Mouse (Mus musculus): ENCODE measurements around the gene Pkd2l1. TPM values are rescaled to one million over a fixed set of nuclear protein-coding genes. Genes with fewer than 3 reads are reported as not detected.

Pkd2l1 gene
- polyA plus RNA-seq (2015; fragmentation: Nextera tagmentation; extraction: Ambion mirVana): not detected in 2 replicates

- H3K4me1 ChIP-seq (replicated peaks; ENCODE audit: control insufficient read depth, insufficient read depth, low read length): no peaks in the 10 kb centered on the region
- no peaks in the 10 kb centered on the region for H3K9me3 ChIP-seq (ENCODE audit: control insufficient read depth, low read length)
- no peaks in the 10 kb centered on the region for H3K36me3 ChIP-seq (ENCODE audit: control insufficient read depth, insufficient read depth)
- no peak for ATAC-seq
- WGBS: 47% methylated on average over 3 of the region's 3 CpGs
- no peak within 1 kb of the TSS for H3K27ac ChIP-seq (ENCODE audit: low read length)
- no peak within 1 kb of the TSS for H3K4me2 ChIP-seq (ENCODE audit: low read length)
- no peak within 1 kb of the TSS for H3K4me3 ChIP-seq (replicated peaks; ENCODE audit: low read length)
- no peak within 1 kb of the TSS for H3K9ac ChIP-seq (replicated peaks; ENCODE audit: low read depth, low read length)
- no peaks in the 10 kb centered on the region for H3K27me3 ChIP-seq (replicated peaks; ENCODE audit: control insufficient read depth, insufficient read depth, low read length)
Observed at GRCm38 (mm10) chr19:44192342-44192741, at the start of gene Pkd2l1. TSS of gene Pkd2l1 (minus strand) at chr19:44192442.

DNA sequence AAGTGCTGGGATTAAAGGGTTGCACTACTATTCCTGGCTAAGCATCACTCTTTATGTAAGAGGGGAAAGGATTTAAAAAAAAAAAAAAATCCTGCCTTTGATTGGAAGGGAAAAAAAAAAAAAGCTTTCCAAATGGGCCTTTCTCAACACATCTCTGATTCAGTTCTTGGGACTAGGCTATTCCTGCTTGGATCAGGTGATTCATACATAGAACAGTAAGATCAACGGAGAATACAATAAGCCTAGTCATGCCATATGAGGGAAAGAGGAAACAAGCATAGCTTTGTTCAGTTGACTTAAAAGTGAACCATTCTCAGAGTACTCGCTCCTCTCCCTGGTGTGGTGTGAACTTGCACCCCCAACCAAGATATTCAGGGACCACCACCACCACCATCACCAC, 46.7 kb upstream of the Pkd2l1 start:
- Histone ChIP-seq H3K4me1 (replicated peaks; ENCODE audit: control insufficient read depth, insufficient read depth, low read length) (no peaks in the 10 kb centered on the region), H3K27me3 (replicated peaks; ENCODE audit: control insufficient read depth, insufficient read depth, low read length) (no peaks in the 10 kb centered on the region), H3K27ac (ENCODE audit: low read length) (no peak overlapping the region), H3K9me3 (ENCODE audit: control insufficient read depth, low read length) (no peaks in the 10 kb centered on the region), H3K36me3 (ENCODE audit: control insufficient read depth, insufficient read depth) (no peaks in the 10 kb centered on the region), H3K4me2 (ENCODE audit: low read length) (no peak overlapping the region), H3K9ac (replicated peaks; ENCODE audit: low read depth, low read length) (no peak overlapping the region), H3K4me3 (replicated peaks; ENCODE audit: low read length) (no peak overlapping the region)
- WGBS: 66% methylated on average over 2 of the region's 2 CpGs
- no peak for ATAC-seq

GRCm38 (mm10) chr19:44237471-44238006, 45.3 kb upstream of the Pkd2l1 start:
- H3K27ac ChIP-seq (ENCODE audit: low read length): no peak overlapping the region
- ATAC-seq: no peak
- H3K36me3 ChIP-seq (ENCODE audit: control insufficient read depth, insufficient read depth): no peaks in the 10 kb centered on the region
- H3K9ac ChIP-seq (replicated peaks; ENCODE audit: low read depth, low read length): no peak overlapping the region; the same call in 1 of the 2 replicates
- no peaks in the 10 kb centered on the region for H3K4me1 ChIP-seq (replicated peaks; ENCODE audit: control insufficient read depth, insufficient read depth, low read length)
- 18% methylated on average over 19 of the region's 19 CpGs for WGBS
- H3K4me2 ChIP-seq (ENCODE audit: low read length): peak overlapping the region; percentile 50
- peak overlapping the region; percentile 31 for H3K4me3 ChIP-seq (replicated peaks; ENCODE audit: low read length)
- no peaks in the 10 kb centered on the region for H3K27me3 ChIP-seq (replicated peaks; ENCODE audit: control insufficient read depth, insufficient read depth, low read length)
- no peaks in the 10 kb centered on the region for H3K9me3 ChIP-seq (ENCODE audit: control insufficient read depth, low read length)

DNA sequence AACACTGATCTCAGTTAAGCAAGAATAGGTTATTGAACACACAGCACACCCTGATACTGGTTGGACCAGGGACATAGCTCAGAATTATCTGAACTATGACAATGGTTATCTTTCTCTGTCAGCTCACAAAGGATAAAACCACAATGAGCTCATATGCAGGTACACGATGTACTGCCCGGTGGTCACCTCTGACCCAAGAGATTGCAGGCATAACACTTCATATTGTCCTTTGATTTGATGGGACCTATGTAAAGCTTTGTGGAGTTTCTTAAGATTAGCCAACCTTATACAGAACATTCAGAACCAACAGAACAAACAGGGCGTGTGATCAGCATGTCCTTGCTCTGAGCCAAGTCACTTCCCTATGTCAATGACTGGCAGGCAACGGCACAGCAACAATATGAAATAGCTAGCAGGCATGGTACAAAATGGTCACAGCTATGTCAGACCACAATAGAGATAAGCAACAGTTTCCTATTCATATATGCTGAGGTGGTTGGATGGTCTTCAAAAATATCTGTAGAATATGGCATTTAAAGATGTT, 39.4 kb upstream of the Pkd2l1 start:
- Histone ChIP-seq H3K4me2 (ENCODE audit: low read length) (no peak overlapping the region), H3K4me3 (replicated peaks; ENCODE audit: low read length) (no peak overlapping the region), H3K9ac (replicated peaks; ENCODE audit: low read depth, low read length) (no peak overlapping the region), H3K4me1 (replicated peaks; ENCODE audit: control insufficient read depth, insufficient read depth, low read length) (no peaks in the 10 kb centered on the region), H3K9me3 (ENCODE audit: control insufficient read depth, low read length) (no peaks in the 10 kb centered on the region), H3K27me3 (replicated peaks; ENCODE audit: control insufficient read depth, insufficient read depth, low read length) (no peaks in the 10 kb centered on the region), H3K36me3 (ENCODE audit: control insufficient read depth, insufficient read depth) (no peaks in the 10 kb centered on the region), H3K27ac (ENCODE audit: low read length) (no peak overlapping the region)
- WGBS: 87% methylated on average over 4 of the region's 4 CpGs
- no peak for ATAC-seq

DNA sequence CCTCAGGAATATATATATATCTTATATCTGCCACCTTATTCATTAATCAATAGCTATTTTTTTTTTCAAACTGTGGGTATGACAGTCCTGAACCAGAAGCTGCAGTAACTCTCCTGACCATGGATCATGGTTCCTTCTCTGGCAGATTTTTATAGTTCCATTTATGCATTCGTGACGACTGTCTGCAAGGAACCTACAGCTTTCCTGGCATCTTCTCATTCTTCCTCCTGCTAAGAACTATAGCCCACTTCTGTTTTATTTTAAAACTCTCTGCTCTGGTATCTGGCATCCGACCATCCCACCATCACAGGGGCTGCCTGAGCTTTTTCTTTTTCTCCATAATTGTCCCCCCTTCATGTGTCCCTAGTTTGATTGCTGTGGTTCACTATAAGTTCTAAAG, 38.0 kb upstream of the Pkd2l1 start:
- no peak for ATAC-seq
- H3K9me3 ChIP-seq (ENCODE audit: control insufficient read depth, low read length): no peaks in the 10 kb centered on the region
- no peaks in the 10 kb centered on the region for H3K36me3 ChIP-seq (ENCODE audit: control insufficient read depth, insufficient read depth)
- H3K27ac ChIP-seq (ENCODE audit: low read length): no peak overlapping the region
- no peak overlapping the region for H3K9ac ChIP-seq (replicated peaks; ENCODE audit: low read depth, low read length)
- no peak overlapping the region for H3K4me2 ChIP-seq (ENCODE audit: low read length)
- H3K4me1 ChIP-seq (replicated peaks; ENCODE audit: control insufficient read depth, insufficient read depth, low read length): no peaks in the 10 kb centered on the region
- 64% methylated on average over 3 of the region's 3 CpGs for WGBS
- H3K27me3 ChIP-seq (replicated peaks; ENCODE audit: control insufficient read depth, insufficient read depth, low read length): no peaks in the 10 kb centered on the region
- H3K4me3 ChIP-seq (replicated peaks; ENCODE audit: low read length): no peak overlapping the region

GRCm38 (mm10) chr19:44229776-44230175, 37.5 kb upstream of the Pkd2l1 start:
- Histone ChIP-seq H3K9me3 (ENCODE audit: control insufficient read depth, low read length) (no peaks in the 10 kb centered on the region), H3K4me2 (ENCODE audit: low read length) (no peak overlapping the region), H3K36me3 (ENCODE audit: control insufficient read depth, insufficient read depth) (no peaks in the 10 kb centered on the region), H3K27ac (ENCODE audit: low read length) (no peak overlapping the region), H3K4me3 (replicated peaks; ENCODE audit: low read length) (no peak overlapping the region), H3K27me3 (replicated peaks; ENCODE audit: control insufficient read depth, insufficient read depth, low read length) (no peaks in the 10 kb centered on the region), H3K9ac (replicated peaks; ENCODE audit: low read depth, low read length) (no peak overlapping the region), H3K4me1 (replicated peaks; ENCODE audit: control insufficient read depth, insufficient read depth, low read length) (no peaks in the 10 kb centered on the region)
- no peak for ATAC-seq
- WGBS: 61% methylated on average over 2 of the region's 2 CpGs

DNA sequence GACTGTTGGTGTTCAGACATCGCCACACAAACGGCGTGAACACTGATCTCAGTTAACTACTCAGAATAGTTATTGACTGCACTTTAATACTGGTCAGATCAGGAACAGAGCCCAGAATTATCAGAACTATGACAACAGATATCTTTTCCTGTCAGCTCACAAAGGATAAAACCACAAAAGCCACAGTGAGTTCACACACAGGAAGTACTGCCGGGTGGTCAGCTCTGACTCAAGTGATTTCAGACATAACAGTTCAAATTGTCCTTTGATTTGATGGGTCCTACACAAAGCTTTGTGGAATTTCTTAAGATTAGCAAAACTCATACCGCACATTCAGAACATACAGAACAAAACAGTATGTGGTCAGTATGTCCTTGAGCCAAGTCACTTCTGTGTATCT, 33.5 kb upstream of the Pkd2l1 start:
- no peaks in the 10 kb centered on the region for H3K27me3 ChIP-seq (replicated peaks; ENCODE audit: control insufficient read depth, insufficient read depth, low read length)
- no peaks in the 10 kb centered on the region for H3K36me3 ChIP-seq (ENCODE audit: control insufficient read depth, insufficient read depth)
- no peak overlapping the region for H3K9ac ChIP-seq (replicated peaks; ENCODE audit: low read depth, low read length)
- H3K27ac ChIP-seq (ENCODE audit: low read length): no peak overlapping the region
- ATAC-seq: no peak
- no peak overlapping the region for H3K4me2 ChIP-seq (ENCODE audit: low read length)
- no peaks in the 10 kb centered on the region for H3K4me1 ChIP-seq (replicated peaks; ENCODE audit: control insufficient read depth, insufficient read depth, low read length)
- no peaks in the 10 kb centered on the region for H3K9me3 ChIP-seq (ENCODE audit: control insufficient read depth, low read length)
- WGBS: 92% methylated on average over 5 of the region's 5 CpGs
- no peak overlapping the region for H3K4me3 ChIP-seq (replicated peaks; ENCODE audit: low read length)

DNA sequence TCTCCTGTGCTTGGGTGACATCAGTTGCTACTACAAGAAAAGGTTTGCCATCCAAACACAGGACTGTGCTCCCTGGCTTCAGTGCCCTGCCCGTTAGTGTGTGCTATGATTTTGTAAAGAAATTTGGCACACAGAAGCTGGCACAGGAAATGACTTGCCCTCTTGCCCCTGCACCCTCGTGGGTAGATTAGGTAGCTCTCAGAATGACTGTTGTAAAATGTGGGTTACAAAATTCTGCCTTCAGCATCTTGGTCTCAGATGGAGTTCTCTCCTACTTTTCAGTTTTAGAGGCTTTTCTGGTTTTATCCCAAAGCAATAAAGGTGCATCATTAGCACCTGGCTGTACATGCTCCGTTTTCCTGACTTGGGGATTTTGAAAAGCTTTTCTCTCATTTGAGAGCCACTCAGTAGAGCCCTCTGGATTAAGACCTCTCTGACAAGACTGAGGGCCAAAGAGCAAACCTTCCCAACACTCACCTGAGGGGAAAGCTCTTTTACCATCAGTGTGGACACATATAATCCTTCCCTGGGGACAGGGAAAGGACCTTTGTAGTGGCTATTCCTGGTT, 25.8 kb upstream of the Pkd2l1 start:
- Histone ChIP-seq H3K4me3 (replicated peaks; ENCODE audit: low read length) (no peak overlapping the region), H3K4me1 (replicated peaks; ENCODE audit: control insufficient read depth, insufficient read depth, low read length) (no peaks in the 10 kb centered on the region), H3K9ac (replicated peaks; ENCODE audit: low read depth, low read length) (no peak overlapping the region), H3K4me2 (ENCODE audit: low read length) (no peak overlapping the region), H3K27me3 (replicated peaks; ENCODE audit: control insufficient read depth, insufficient read depth, low read length) (no peaks in the 10 kb centered on the region), H3K27ac (ENCODE audit: low read length) (no peak overlapping the region), H3K36me3 (ENCODE audit: control insufficient read depth, insufficient read depth) (no peaks in the 10 kb centered on the region), H3K9me3 (ENCODE audit: control insufficient read depth, low read length) (no peaks in the 10 kb centered on the region)
- ATAC-seq: no peak
- 65% methylated on average over 3 of the region's 3 CpGs for WGBS

- 77% methylated on average over 12 of the region's 12 CpGs for WGBS
- H3K27me3 ChIP-seq (replicated peaks; ENCODE audit: control insufficient read depth, insufficient read depth, low read length): no peaks in the 10 kb centered on the region
- H3K27ac ChIP-seq (ENCODE audit: low read length): no peak overlapping the region
- H3K4me1 ChIP-seq (replicated peaks; ENCODE audit: control insufficient read depth, insufficient read depth, low read length): no peaks in the 10 kb centered on the region
- H3K9ac ChIP-seq (replicated peaks; ENCODE audit: low read depth, low read length): no peak overlapping the region
- no peak for ATAC-seq
- no peaks in the 10 kb centered on the region for H3K9me3 ChIP-seq (ENCODE audit: control insufficient read depth, low read length)
- no peaks in the 10 kb centered on the region for H3K36me3 ChIP-seq (ENCODE audit: control insufficient read depth, insufficient read depth)
- no peak overlapping the region for H3K4me2 ChIP-seq (ENCODE audit: low read length)
- H3K4me3 ChIP-seq (replicated peaks; ENCODE audit: low read length): no peak overlapping the region
Observed at GRCm38 (mm10) chr19:44215255-44215654, 23.0 kb upstream of the Pkd2l1 start.
